8 mouse cellular contexts compared by ENCODE assay signal in genomic region chr16:92300649-92301411, GRCm38 (mm10). TPM values are rescaled to one million over a fixed set of nuclear protein-coding genes. Genes with fewer than 3 reads are reported as not detected.
A peak's percentile ranks its signal among the peaks of the same experiment; 100 is the strongest.
DNase-seq lines count a peak whose midpoint lies in the region; ATAC-seq lines count a peak whose summit lies in the region.

Gene Smim11, plus strand, starts transcription at chr16:92301286.

- peak; percentile 95 for ATAC-seq in inflammation-experienced regulatory T-cells, adult 6 months
- ATAC-seq in megakaryocyte-erythroid progenitor cell, adult 5-6 weeks (replicated peaks; ENCODE audit: low FRiP score, low TSS enrichment, poor library complexity, severe bottlenecking), result peak; percentile 85

- intact Hi-C loops in gastrocnemius, postnatal 14 days (cut with DNase I; ENCODE audit: low total_unique reads), result no loop called here
- intact Hi-C loops in left cerebral cortex, postnatal 10 days (cut with DNase I), result no loop called here

- DNase-seq in adrenal gland, adult (ENCODE audit: inconsistent age in 2 of 2, low spot score in 1 of 2), result peak; percentile 95 to 98
- DNase-seq in embryo, embryonic 10.5 days (ENCODE audit: low spot score), result peak; percentile 100
- peak; percentile 92 for DNase-seq in gastrocnemius, postnatal 14 days
- DNase-seq in left cerebral cortex, postnatal 10 days (ENCODE audit: extremely low spot score in 1 of 2, low spot score in 2 of 2), result peak; percentile 95 to 96
- DNase-seq in right cerebral cortex, postnatal 25 days, result peak; percentile 94
- peak; percentile 88 to 92 for DNase-seq in urinary bladder, postnatal 4 days (ENCODE audit: low spot score in 2 of 2)

RNA-seq across cellular contexts. Expression of gene Smim11, which starts in this region (rescaled TPM):
- 10 to 100 TPM; 52.0 to 65.5 TPM for total RNA-seq in gastrocnemius, postnatal 14 days (2021)
- 100 to 1,000 TPM; 112 to 149 (median 139) TPM for polyA plus RNA-seq in inflammation-experienced regulatory T-cells, adult 6 months (2017; shearing (Covaris generic))
- total RNA-seq in left cerebral cortex, postnatal 10 days (2021), result 10 to 100 TPM; 13.3 to 13.6 TPM
- total RNA-seq in megakaryocyte-erythroid progenitor cell, adult 5-6 weeks (2014; fragmentation: Nextera tagmentation), result 83.4 and 84.1 TPM in 2 replicates
- 161 and 180 TPM in 2 replicates for total RNA-seq in megakaryocyte-erythroid progenitor cell, adult 5-6 weeks (2017)

Comparison
In these comparisons a context has a peak if more than half of its experiments do, and no peak if none do; other contexts are left out.
1. Peak in every context shown above with its lines: DNase-seq and ATAC-seq.